Mouse (Mus musculus): ENCODE measurements around the gene Ppp6r1.
"Not testable (repeated sequence)": the region's sequence is repeated elsewhere in the genome, so short reads cannot be mapped to it uniquely, and the experiment has no call there.

Gene Ppp6r1

DNA sequence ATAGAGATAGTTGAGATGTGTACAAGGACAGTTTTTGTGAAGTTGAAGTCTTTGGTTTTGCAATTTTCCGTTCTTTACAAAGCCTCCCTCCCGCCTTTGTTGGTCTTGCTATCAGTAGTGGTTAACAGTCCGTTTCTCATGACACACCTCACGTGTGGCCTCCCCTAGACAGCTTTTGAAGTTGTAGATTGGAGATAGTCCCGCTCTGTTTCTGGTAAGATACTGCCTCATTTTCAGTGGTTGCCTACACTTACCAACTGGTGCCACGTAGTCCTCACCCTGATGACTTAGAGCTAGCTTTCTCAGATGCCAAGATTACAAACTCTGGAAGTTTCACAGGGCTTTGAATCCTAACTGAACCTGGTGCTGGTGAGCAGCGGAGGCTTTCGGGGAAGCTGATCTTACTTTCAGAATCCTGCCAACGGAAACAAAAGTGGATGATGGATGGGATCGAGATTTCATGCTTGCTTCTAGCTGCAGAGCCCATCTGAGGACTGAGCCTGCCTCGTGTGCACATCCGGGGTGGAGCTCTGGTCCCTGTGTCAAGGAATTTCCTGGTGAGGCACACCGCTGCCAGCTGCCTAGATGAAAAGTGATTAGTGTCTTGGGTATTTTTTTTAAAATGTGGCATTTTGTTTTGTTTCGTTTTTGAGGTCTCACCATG is 44.9 kb downstream of the Ppp6r1 start:
- no peak for DNase-seq (ENCODE audit: low spot score in 2 of 2)

DNA sequence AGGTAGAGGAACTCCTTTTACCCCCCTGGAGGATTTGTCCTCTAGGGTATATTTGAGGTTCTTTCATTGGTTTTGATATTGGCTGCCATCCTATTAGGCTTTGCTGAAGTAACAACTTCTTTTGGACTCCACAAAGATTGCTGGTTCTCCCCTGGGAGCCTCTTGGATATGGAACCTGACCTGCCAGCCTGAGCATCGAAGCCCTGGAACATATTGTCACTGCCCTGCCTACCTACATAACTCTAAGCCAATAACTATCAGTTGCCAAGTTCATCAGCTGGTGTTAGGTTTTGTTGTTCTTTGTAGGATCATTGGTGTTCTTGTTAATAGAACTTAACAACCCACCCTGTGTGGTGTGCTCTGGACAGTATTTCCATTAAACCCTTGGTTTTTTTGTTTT is 45.9 kb downstream of the Ppp6r1 start:
- no peak for DNase-seq (ENCODE audit: low spot score in 2 of 2)

DNA sequence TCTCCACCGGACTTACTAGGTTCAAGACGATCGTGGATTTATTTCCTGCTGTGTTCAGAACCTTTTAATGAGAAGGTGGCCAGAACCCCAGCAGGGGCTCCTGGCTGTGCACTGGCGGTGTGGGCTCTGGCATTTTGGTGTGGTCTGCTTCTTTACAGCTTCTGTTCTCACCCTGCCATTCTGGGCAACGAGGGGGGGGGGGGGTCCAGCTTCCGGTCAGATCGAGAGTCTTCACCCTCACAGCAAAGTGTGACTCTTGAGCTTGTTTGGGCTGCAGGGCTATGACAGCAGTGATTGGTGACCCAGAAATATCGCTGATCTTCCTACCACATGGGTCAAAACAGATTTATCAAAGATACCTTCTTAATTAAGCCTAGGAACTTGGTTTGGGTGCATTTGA is 46.4 kb downstream of the Ppp6r1 start:
- DNase-seq (ENCODE audit: low spot score in 2 of 2): no peak

DNA sequence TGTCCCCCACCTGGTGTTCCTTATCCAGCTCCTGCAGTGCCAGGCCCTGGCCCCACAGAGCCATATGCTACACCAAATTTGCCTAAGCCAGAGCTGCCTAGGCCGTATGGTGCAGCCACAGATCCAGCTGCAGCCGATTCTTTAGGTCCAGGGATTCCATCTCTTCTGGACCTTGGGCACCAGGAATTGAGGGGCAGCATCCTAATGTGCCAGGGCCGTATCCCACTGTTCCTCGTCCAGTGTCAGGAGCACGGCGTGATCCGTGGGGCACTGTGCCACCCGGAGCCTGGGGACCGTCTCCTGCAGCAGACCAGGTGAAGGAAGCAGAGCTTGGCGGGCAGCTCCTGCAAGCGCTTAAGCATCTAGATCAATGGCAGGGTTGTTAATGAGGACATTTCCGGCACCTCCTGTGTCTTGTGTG is 46.9 kb downstream of the Ppp6r1 start:
- no peak for DNase-seq (ENCODE audit: low spot score in 2 of 2)

DNA sequence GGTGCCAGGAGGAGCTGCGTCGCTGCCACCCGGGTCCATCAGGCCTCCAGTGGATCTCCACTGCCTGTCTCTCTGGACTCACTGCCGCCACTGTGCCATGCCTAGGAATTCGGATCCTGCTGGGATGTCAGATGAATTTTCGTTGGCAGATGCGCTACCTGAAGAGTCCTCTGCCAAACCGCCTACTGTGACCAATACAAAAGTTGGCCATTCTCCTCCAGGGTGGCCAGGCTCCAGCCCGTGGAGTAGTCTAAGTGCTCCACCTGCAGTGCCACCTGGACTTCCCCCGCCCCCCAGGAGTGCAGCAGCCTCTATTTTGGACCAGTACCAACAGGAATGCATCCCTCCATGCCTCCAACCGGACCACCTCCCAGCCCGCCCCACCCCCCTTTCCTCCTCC is 47.3 kb downstream of the Ppp6r1 start:
- DNase-seq (ENCODE audit: low spot score in 2 of 2): no peak

DNA sequence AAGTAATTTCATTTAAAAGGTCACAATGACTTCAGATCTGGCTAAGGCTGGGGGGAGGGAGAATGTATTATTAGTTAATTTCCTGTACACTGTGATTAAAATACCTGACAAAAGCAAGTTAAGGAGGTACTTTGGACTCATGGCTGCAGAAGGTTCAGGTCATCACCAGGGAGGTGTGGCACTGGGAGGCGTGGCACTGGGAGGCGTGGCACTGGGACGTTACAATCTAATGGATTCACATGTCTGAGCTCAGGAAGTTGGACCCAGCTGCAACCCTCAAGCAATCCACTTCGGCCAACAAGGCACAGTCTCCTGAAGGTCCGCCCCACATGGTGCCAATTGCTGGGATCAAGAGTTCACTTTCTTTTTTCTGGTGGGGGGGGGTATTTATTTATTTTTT is 50.8 kb downstream of the Ppp6r1 start:
- DNase-seq (ENCODE audit: low spot score in 2 of 2): no peak

DNA sequence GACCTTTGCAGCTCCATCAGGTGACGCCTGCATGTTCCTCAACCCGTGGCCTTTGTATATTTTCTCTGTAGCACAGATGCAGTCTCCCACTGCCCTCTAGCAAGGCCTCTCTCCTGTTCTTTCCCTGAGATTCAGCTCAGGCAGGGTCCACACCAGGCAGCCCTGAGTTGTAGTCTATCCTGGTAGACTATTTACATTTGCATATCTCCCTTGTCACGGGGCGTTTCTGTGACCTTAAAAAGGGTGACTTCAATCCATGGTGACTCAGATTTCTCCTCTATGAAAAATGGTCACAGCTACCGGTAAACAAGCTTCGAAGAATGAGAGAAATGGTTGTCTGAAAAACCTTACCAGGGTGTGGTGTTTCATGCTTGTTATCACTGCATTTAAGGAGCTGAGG is 54.9 kb downstream of the Ppp6r1 start, which contains the start of gene Ptprh:
TSS of gene Ptprh (minus strand) at position 169 of the 400 bp plus-strand sequence.
- DNase-seq (ENCODE audit: low spot score in 2 of 2): no peak

DNA sequence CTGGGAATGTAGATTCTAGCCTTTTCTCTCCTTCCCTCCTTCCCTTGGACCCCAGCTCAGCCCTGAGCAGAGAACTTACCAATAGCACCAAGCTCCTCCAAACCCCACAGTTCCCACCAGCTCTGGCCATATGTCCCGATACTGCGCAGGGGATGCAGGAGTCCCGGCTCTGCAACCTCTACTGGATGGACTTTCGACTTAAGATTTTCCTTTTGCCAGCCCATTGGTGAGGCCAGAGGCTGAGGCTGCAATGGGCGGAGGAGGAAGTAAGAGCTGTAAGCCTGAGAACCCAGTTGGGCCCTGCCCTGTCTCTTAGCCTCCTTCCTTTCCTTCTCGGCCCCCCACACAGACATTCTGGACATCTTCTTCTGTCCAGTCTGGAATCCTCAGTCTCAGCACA is 55.9 kb downstream of the Ppp6r1 start:
- no peak for DNase-seq (ENCODE audit: low spot score in 2 of 2)

DNA sequence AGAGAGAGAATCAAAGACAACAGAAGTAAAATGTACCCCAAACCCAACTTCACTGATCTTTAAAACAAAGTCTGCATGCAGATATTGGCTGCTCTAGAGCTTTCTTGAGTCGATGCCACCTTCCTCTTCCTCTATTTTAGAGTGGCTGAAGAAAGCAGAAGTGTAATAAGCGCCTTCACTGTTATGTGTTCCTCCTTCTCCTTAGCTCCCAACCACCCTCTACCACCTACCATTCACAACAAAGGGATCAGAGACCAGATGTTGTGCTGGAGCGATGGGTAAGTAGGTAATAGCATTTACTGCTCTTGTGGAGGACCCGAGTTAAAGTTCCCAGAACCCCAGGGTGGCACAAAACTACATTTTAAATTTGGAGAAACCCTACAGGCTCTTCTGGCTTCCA is 61.8 kb downstream of the Ppp6r1 start:
- DNase-seq (ENCODE audit: low spot score in 2 of 2): not testable (repeated sequence)
